Mouse (Mus musculus) liver, adult 2 months (tissue): Measurements from ENCODE around the gene Crb1.

Source experiments
- CTCF ChIP-seq: fragments of 200-500 bp; IDR thresholded peaks from 2 replicates; pipeline ENCODE4 v1.5.1; 2011; ENCODE audit warnings: low read depth, low read length, control low read depth
- POLR2A ChIP-seq: fragments of 200-500 bp; IDR thresholded peaks from 2 replicates; pipeline ENCODE4 v1.6.1; 2011; ENCODE audit warnings: low read length, control low read depth; ENCODE audit not compliant: insufficient read depth; ENCODE audit errors: extremely low read depth

GRCm38 (mm10) chr1:139423931-139424330 is 47.0 kb upstream of the Crb1 start:
- TF ChIP-seq POLR2A = no peak
- no peak for TF ChIP-seq CTCF
